ENCODE assay signal across 12 mouse cellular contexts in genomic region chr2:67827697-67828096, GRCm38 (mm10).
DNase-seq lines count a peak whose midpoint lies in the region; ATAC-seq and TF ChIP-seq lines count a peak whose summit lies in the region.
"Had no signal": no experiment of that assay in that cellular context is flagged by ENCODE, and none has a peak within 500 bp of the region (broad histone marks: within the 10 kb centered on the region; RNA-seq: fewer than 3 reads in every experiment).

No protein-coding gene starts in this region.

- no peak overlapping the region for H3K4me3 ChIP-seq in heart, embryonic 12.5 days
- no peak overlapping the region for H3K4me3 ChIP-seq in gastrocnemius, adult 2 months
- H3K4me3 ChIP-seq in lung, embryonic 16.5 days (ENCODE audit: low read length) = no peak overlapping the region
- H3K4me3 ChIP-seq in forebrain, embryonic 10.5 days = no peak overlapping the region
- H3K4me3 ChIP-seq: limb, embryonic 12.5 days had no signal

- TF ChIP-seq CTCF in gastrocnemius, adult 2 months (IDR thresholded peaks at IDR 0.05) = no peak

- DNase-seq in heart, adult 18-20 months = peak; percentile 67 to 76
- peak; percentile 70 for DNase-seq in gastrocnemius, adult 2 months
- peak; percentile 42 to 63 for DNase-seq in heart, postnatal 14 days
- DNase-seq in frontal cortex, postnatal 25 days (ENCODE audit: low spot score in 2 of 2) = no peak
- DNase-seq in forebrain, embryonic 10.5 days (ENCODE audit: extremely low spot score, low spot score) = no peak
- DNase-seq: cerebellum, adult 2 months had no signal

- WGBS in heart, embryonic 12.5 days = 61% methylated on average over 4 of the region's 4 CpGs
- WGBS in lung, embryonic 16.5 days = 44% methylated on average over 4 of the region's 4 CpGs
- 95% methylated on average over 4 of the region's 4 CpGs for WGBS in forebrain, embryonic 10.5 days

- H3K4me2 ChIP-seq in heart, embryonic 12.5 days = no peak overlapping the region
- no peak overlapping the region for H3K4me2 ChIP-seq in lung, embryonic 16.5 days (ENCODE audit: low read depth, low read length)
- H3K4me2 ChIP-seq: limb, embryonic 12.5 days had no signal

- no peaks in the 10 kb centered on the region for H3K4me1 ChIP-seq in heart, embryonic 12.5 days (replicated peaks)
- no peaks in the 10 kb centered on the region for H3K4me1 ChIP-seq in lung, embryonic 16.5 days (replicated peaks; ENCODE audit: control insufficient read depth, insufficient read depth, low read length)
- no peaks in the 10 kb centered on the region for H3K4me1 ChIP-seq in forebrain, embryonic 10.5 days
- H3K4me1 ChIP-seq: limb, embryonic 12.5 days had no signal

- H3K27ac ChIP-seq in heart, embryonic 12.5 days (ENCODE audit: poor library complexity, severe bottlenecking) = no peak overlapping the region
- H3K27ac ChIP-seq in gastrocnemius, adult 2 months = peak overlapping the region; percentile 58; the same call in 1 of the 2 replicates
- H3K27ac ChIP-seq in lung, embryonic 16.5 days (ENCODE audit: low read length) = no peak overlapping the region
- H3K27ac ChIP-seq in forebrain, embryonic 10.5 days = no peak overlapping the region
- H3K27ac ChIP-seq: limb, embryonic 12.5 days had no signal

- no peaks in the 10 kb centered on the region for H3K9me3 ChIP-seq in heart, embryonic 12.5 days (replicated peaks)
- H3K9me3 ChIP-seq in lung, embryonic 16.5 days (ENCODE audit: control insufficient read depth, low read length) = no peaks in the 10 kb centered on the region
- no peaks in the 10 kb centered on the region for H3K9me3 ChIP-seq in forebrain, embryonic 10.5 days
- H3K9me3 ChIP-seq: limb, embryonic 12.5 days had no signal

- H3K9ac ChIP-seq in heart, embryonic 12.5 days = no peak overlapping the region
- H3K9ac ChIP-seq in lung, embryonic 16.5 days (ENCODE audit: low read length) = no peak overlapping the region
- H3K9ac ChIP-seq: limb, embryonic 12.5 days had no signal

- no peaks in the 10 kb centered on the region for H3K27me3 ChIP-seq in heart, embryonic 12.5 days (replicated peaks)
- H3K27me3 ChIP-seq in lung, embryonic 16.5 days (ENCODE audit: control insufficient read depth, insufficient read depth, low read depth, low read length) = no peaks in the 10 kb centered on the region
- H3K27me3 ChIP-seq in forebrain, embryonic 10.5 days (ENCODE audit: poor library complexity, severe bottlenecking) = no peaks in the 10 kb centered on the region
- H3K27me3 ChIP-seq: limb, embryonic 12.5 days had no signal

- intact Hi-C loops in gastrocnemius, adult 2 months (cut with DNase I) = no loop called here
- intact Hi-C loops in heart, postnatal 14 days (cut with DNase I) = no loop called here

- no peak for ATAC-seq in heart, embryonic 12.5 days (ENCODE audit: insufficient number of reproducible peaks, low FRiP score)
- peak; percentile 61 for ATAC-seq in lung, embryonic 16.5 days (ENCODE audit: low read depth)
- ATAC-seq in inflammation-experienced regulatory T-cells, adult 6 months = no peak
- ATAC-seq: hindbrain, embryonic 16.5 days had no signal

- no peaks in the 10 kb centered on the region for H3K36me3 ChIP-seq in heart, embryonic 12.5 days
- no peaks in the 10 kb centered on the region for H3K36me3 ChIP-seq in lung, embryonic 16.5 days (ENCODE audit: control insufficient read depth, insufficient read depth, low read length)
- no peaks in the 10 kb centered on the region for H3K36me3 ChIP-seq in forebrain, embryonic 10.5 days (replicated peaks)
- H3K36me3 ChIP-seq: G1E; limb, embryonic 12.5 days had no signal

Comparison
In these comparisons a context has a peak if more than half of its experiments do, and no peak if none do; other contexts are left out.
1. DNase-seq: peak in heart, adult 18-20 months (2 of 2), gastrocnemius, adult 2 months (single experiment) and heart, postnatal 14 days (2 of 2); none in frontal cortex, postnatal 25 days (0 of 2) and forebrain, embryonic 10.5 days (single experiment).